Mouse (Mus musculus) NIH3T3 (cell line): ENCODE measurements around the gene Spp2.

Source experiments
- DNase-seq: peaks from one replicate; pipeline ENCODE4 v3.0.0-alpha.2; 2012; ENCODE audit warnings: low read depth

Spp2 gene

GRCm38 (mm10) chr1:88467866-88468265 is 61.1 kb downstream of the Spp2 start:
- DNase-seq: no peak

- no peak for DNase-seq
Observed at GRCm38 (mm10) chr1:88468335-88468734, 61.6 kb downstream of the Spp2 start.

DNA sequence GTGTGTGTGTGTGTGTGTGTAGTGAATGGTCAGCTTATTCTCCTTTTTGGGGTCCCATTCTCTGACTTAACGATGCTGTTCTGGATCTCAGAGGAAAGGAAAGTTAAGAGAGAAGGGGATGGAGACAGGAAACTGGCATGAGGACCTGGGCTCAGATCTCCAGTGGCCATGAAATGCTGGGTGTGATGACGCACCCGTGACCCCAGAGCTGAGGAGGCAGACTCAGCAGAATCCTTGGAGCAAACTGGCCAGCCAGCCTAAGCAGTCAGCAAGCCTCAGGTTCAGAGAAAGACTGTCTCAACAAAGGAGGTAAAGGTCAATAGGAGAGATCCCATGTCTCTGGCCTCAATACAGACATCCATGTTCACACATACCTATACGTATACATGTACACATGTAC is 63.0 kb downstream of the Spp2 start:
- DNase-seq: no peak

GRCm38 (mm10) chr1:88472258-88472657 is 65.5 kb downstream of the Spp2 start:
- DNase-seq: no peak

DNA sequence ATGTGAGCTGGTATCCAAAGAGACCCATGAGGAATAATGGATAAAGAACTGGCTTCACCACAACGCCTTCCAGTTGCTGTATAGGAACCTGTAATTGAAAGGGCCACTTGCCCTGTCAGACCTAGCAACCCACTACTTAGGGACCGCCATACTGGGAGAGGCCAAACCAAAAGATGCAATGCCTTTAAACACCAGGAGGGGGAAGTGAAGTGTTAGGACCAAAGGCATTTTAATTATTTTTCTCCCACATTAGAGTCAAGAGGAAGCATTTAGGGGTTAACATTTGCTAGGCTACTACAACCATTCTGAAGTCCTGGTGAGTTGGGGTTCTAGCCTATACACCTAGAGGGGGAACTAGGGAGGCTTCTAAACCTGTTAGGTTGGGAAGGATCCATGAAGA is 67.1 kb downstream of the Spp2 start:
- DNase-seq: peak; percentile 64

DNA sequence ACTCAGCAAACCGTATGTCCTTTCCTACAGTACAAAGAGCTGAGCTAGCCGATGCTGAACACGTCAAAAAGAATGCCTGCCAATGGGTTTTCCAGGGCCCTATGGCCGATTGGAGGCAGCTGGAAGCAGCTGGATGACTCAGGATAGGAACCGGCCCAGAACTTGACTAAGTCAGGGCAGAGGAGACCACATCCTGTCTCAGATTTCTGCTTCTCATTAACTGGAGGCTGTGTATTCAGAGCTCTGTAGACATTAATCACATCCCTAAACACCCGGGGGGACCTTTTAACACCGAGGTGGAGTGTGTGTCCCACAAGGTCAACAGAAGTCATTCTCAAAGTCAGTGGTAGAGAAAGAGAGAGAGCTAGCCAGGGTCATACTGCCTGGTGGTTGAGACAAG is 67.8 kb downstream of the Spp2 start:
- DNase-seq: peak; percentile 97

DNA sequence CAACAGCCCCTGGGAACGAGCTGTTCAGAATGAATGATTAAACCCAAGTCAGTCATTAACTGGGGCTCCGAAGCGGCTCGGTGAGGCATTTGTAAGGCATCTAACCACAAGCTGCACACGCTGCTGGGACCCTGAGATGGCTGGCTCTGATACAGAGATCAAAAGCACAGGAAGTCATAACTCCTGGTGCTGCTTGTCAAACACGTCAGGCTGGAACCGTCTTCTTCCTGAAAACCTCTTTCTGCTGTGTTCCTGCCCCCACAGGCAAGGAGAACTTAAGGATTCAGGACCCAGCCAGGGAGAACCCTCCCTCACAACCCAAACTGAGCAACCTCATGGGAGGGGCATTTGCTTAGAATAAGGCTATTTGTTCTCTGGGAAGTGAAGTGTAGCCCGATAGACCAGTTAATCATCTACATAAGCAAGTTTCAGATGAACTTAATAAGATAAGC is 68.8 kb downstream of the Spp2 start:
- DNase-seq: peak; percentile 79
